Mouse (Mus musculus): ENCODE results near the gene Olfr44.

The Olfr44 gene

GRCm38 (mm10) chr9:39493895-39494294 is at the start of gene Olfr44:
Gene Olfr44 (minus strand): TSS chr9:39493995.
- peak; percentile 40 for DNase-seq

GRCm38 (mm10) chr9:39523616-39524285 is 30.0 kb upstream of the Olfr44 start:
- DNase-seq, result no peak

- no peak for DNase-seq
These were observed 24.8 kb upstream of the Olfr44 start for GRCm38 (mm10) chr9:39518595-39518994.

GRCm38 (mm10) chr9:39515531-39515930 is 21.7 kb upstream of the Olfr44 start, which contains the start of gene Olfr957:
Gene Olfr957 (minus strand): TSS chr9:39515809.
- no peak for DNase-seq

GRCm38 (mm10) chr9:39509412-39509811 is 15.6 kb upstream of the Olfr44 start:
- DNase-seq, result no peak

- no peak for DNase-seq
These were observed 15.2 kb upstream of the Olfr44 start for GRCm38 (mm10) chr9:39508998-39509397.

- no peak for DNase-seq
These were observed 22.0 kb downstream of the Olfr44 start, which contains the start of gene Olfr955 for GRCm38 (mm10) chr9:39471844-39472243. Gene Olfr955 (minus strand): TSS chr9:39471944.

- DNase-seq, result no peak
These were observed 37.4 kb downstream of the Olfr44 start, which contains the start of gene Olfr954 for GRCm38 (mm10) chr9:39456401-39456800. Gene Olfr954 (plus strand): TSS chr9:39456701.
